Mouse (Mus musculus) mouse trophoblast stem cell (cell line): ENCODE data around the gene 4930467E23Rik.
"Not testable (repeated sequence)": the region's sequence is repeated elsewhere in the genome, so short reads cannot be mapped to it uniquely, and the experiment has no call there.

Experiments
- in situ Hi-C, 2 experiments: fragments of 300-500 bp; cut with MseI, MboI; formaldehyde crosslinking; loops; 2 replicates in 1 of 2; 3 replicates in 1 of 2; pipeline ENCODE4 v1.15.1; 2025

The 4930467E23Rik gene

DNA sequence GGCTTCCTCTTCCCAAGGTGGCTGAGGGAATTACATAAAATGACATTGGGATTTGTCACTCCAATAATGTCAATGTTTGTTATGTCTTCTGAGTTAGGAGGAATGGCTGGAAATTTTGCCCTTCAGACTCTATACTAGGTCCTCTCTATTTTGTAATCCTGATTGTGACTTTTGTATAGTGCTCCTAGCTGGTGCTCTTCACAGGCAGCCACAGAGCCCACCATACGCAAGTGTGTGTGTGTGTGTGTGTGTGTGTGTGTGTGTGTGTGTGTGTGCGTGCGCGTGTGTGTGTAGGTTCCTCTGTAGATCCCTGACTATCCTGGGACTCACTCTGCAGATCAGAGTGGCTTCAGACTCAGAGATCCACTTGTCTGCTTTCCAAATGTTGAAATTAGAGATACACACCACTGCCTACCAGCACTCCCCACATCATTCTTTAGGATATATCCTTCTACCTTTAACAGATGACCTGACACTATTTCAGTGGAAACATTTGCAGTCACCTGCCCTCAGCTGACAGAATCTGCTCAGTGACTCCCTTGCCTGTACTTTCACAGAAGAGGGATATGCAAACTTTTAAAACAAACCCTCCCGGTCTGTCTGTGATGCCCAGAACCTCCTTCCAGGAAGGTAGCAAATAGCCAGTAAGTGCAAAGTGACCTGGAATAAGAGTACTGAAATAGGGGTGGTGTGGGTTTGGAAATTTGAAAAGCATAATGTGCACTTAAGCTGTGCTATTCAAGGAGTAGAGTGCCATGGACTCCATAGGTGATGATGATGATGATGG, 52.1 kb downstream of the 4930467E23Rik start:
- in situ Hi-C loops, result not testable (repeated sequence)

DNA sequence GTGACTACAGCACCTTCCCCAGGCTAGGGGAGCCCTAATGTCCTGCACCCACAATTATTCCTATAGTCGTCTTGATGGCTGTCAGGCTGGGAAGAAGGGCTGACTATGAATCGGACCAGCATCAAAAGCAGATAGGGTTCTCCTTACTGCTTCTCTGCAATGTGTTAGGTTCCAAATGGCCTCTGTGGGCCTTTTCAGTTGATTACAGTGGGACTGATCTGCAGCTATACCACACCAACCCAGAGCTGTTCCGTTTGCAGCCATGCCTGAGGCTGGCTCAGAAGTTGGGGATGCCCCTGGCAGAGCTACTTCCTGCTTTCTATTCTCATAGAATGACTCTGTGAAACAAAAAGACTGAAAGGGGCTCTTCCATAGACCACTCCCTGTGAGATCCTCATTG, 53.4 kb downstream of the 4930467E23Rik start:
- in situ Hi-C loops, result not testable (repeated sequence)

DNA sequence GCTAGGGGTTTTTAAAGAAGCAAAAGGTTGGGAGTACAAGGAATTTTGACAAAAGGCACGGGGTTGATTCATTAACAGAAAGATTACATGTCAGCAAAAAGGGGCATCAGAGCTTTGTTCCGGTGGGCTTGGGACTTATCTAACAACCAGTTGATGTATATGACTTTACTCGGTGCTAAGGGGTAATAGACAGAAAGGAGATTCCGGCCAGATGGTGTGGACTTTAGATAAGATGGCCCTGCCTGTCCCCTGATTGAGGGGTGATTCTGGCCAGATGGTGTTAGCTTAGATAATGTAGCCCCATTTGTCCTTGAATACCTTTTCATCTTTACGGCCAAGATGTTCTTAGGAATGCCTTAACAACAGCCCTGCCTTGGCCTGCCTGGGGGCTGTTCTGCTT, 54.5 kb downstream of the 4930467E23Rik start:
- in situ Hi-C loops, result not testable (repeated sequence)

DNA sequence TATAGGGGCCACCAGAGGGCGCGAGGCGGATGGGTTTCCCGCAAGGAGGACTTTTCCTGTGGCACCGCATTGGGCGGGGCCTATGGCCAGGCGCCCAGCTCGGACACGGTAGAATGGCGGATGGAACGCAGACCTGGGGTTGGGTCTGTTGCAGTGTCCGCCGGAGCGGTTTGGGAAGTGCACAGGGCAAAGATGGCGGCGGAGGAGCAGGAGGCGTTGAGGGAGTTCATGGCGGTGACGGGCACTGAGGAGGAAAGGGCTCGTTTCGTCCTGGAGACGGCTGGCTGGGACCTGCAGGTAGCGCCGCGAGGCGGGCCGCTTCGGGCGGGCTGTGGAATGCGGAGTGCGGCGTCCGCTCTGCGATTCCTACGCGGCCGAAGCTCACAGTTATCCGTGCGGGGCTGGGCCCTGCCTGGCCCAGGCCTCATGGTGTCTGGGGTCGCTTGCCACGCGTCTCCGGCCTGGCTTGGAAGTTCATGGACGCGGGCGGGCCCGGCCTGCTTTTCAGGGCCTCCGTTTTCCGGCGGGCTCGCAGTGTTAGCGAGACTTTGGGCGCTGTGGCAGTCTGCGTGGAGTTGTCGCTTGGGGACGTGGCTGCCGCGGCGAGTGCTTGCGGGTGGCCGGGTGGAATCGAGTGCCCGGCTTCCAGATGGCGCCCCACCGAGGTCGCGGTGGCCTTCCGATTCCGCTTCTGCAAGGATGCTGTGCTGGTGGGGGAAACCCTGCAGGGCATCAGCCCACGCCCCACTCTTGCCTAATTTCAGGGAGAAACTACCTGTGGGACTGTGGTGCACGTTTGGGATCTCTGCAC, 55.4 kb downstream of the 4930467E23Rik start:
- in situ Hi-C loops, result not testable (repeated sequence)

DNA sequence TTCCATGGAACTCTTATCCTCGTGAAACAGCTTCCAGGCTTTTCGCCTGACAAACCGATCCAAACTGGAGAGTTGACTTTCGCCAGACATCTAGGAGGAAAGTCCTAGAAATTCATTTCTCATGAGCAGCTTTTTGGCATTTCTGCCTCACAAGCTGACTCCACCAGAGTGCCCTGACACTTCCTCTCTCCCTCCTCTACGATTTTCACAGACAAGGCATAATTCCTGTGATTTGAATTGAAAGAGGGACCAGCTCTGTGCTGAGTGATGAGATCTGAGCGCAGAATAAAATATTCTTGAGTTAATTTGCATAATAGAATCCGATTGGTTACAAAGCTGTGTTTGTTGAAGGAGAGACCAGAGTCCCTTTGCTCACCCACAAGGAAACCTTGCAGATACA, 63.3 kb downstream of the 4930467E23Rik start:
- in situ Hi-C loops, result not testable (repeated sequence)
